Mouse (Mus musculus) hindbrain, embryonic 14.5 days (tissue): ENCODE measurements around the gene Slc22a14. TPM values are rescaled to one million over a fixed set of nuclear protein-coding genes. Genes with fewer than 3 reads are reported as not detected.

ENCODE experiments used
- ATAC-seq: fragments of 200-750 bp; cut with Nextera tagmentation; 2 replicates; pipeline ENCODE4 v1.8.0; 2017; ENCODE audit warnings: moderate number of reproducible peaks, mild to moderate bottlenecking, moderate TSS enrichment, moderate library complexity; ENCODE audit not compliant: low FRiP score
- DNase-seq: peaks from one replicate; pipeline ENCODE4 v3.0.0-alpha.2; 2015; ENCODE audit warnings: low spot score
- H3K27ac ChIP-seq: fragments of 300-500 bp; sonication (generic); 2 replicates; pipeline ENCODE4 v1.5.1; 2014; ENCODE audit warnings: mild to moderate bottlenecking, moderate library complexity
- H3K27me3 ChIP-seq: fragments of 300-500 bp; sonication (generic); 2 replicates; pipeline ENCODE4 v1.6.1; 2014; ENCODE audit warnings: mild to moderate bottlenecking, low read length, mixed read lengths; ENCODE audit not compliant: control insufficient read depth, insufficient read depth
- H3K36me3 ChIP-seq: fragments of 300-500 bp; sonication (generic); replicated peaks from 2 replicates; pipeline ENCODE4 v1.6.1; 2014; ENCODE audit not compliant: control insufficient read depth, insufficient read depth
- H3K4me1 ChIP-seq: fragments of 300-500 bp; sonication (generic); replicated peaks from 2 replicates; pipeline ENCODE4 v1.6.1; 2014; ENCODE audit warnings: antibody characterized with exemption, low read length, mixed read lengths; ENCODE audit not compliant: control insufficient read depth, insufficient read depth
- H3K4me2 ChIP-seq: fragments of 300-500 bp; sonication (generic); replicated peaks from 2 replicates; pipeline ENCODE4 v1.6.1; 2014; ENCODE audit warnings: mild to moderate bottlenecking, moderate library complexity
- H3K4me3 ChIP-seq: fragments of 300-500 bp; sonication (generic); replicated peaks from 2 replicates; pipeline ENCODE4 v1.5.1; 2014; ENCODE audit warnings: mild to moderate bottlenecking, low read length
- H3K9ac ChIP-seq: fragments of 300-500 bp; sonication (generic); 2 replicates; pipeline ENCODE4 v1.6.1; 2014
- H3K9me3 ChIP-seq: fragments of 300-500 bp; sonication (generic); 2 replicates; pipeline ENCODE4 v1.6.1; 2016; ENCODE audit warnings: low read length; ENCODE audit not compliant: control insufficient read depth
- WGBS: fragments of 180-500 bp; shearing (Covaris S2); extraction: QIAGEN DNeasy Blood & Tissue Kit; methylation state at CpG from one replicate; pipeline ENCODE4 v1.1.7; 2014; 5-methylcytosine and 5-hydroxymethylcytosine counted together
- polyA plus RNA-seq: library from polyadenylated mRNA; unstranded; fragments of >200 nt; fragmentation: Nextera tagmentation; extraction: Ambion mirVana; gene quantifications from 2 replicates; pipeline ENCODE4 v1.2.1, GENCODE M21; 2014

The Slc22a14 gene
- polyA plus RNA-seq, 1 experiment from 2014 or later, result not detected

- no peaks in the 10 kb centered on the region for H3K36me3 ChIP-seq
- no peak overlapping the region for H3K4me3 ChIP-seq
- H3K9ac ChIP-seq, result no peak overlapping the region
- H3K27me3 ChIP-seq, result peaks cover 8% of the 10 kb centered on the region
- H3K4me2 ChIP-seq, result no peak overlapping the region
- no peak for DNase-seq
- H3K4me1 ChIP-seq, result peaks cover 6% of the 10 kb centered on the region
- 86% methylated on average over 2 of the region's 2 CpGs for WGBS
- H3K9me3 ChIP-seq, result no peaks in the 10 kb centered on the region
- ATAC-seq, result no peak
- no peak overlapping the region for H3K27ac ChIP-seq
Measured at GRCm38 (mm10) chr9:119334834-119335233, 30.5 kb downstream of the Slc22a14 start.

DNA sequence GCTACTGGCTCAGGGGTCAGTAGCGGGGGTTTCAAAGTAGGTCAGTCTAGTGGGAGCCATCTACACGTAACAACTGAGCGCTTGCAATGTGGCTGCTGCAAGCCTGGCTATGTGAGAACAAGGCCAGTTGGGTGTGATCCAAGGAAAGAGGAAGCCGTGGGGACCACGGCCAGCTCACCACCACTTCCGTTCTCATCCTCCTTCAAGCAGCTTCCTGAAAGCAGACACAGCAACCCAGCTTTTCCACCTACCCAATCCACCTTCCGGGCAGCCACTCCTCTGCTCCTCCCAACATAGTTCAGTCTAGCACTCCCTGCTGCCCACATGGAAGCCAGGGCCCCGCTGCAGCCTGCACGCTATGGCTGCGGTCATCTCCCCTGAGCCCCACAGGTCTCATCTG is 31.0 kb downstream of the Slc22a14 start:
- peaks cover under 1% of the 10 kb centered on the region; the same call in 1 of the 2 replicates for H3K4me1 ChIP-seq
- no peak overlapping the region for H3K4me2 ChIP-seq
- H3K4me3 ChIP-seq, result no peak overlapping the region
- no peaks in the 10 kb centered on the region for H3K9me3 ChIP-seq
- H3K27me3 ChIP-seq, result peaks cover 5% of the 10 kb centered on the region
- H3K9ac ChIP-seq, result no peak overlapping the region
- no peak overlapping the region for H3K27ac ChIP-seq
- DNase-seq (no peak), ATAC-seq (no peak)
- no peaks in the 10 kb centered on the region for H3K36me3 ChIP-seq
- WGBS, result 75% methylated on average over 10 of the region's 10 CpGs

DNA sequence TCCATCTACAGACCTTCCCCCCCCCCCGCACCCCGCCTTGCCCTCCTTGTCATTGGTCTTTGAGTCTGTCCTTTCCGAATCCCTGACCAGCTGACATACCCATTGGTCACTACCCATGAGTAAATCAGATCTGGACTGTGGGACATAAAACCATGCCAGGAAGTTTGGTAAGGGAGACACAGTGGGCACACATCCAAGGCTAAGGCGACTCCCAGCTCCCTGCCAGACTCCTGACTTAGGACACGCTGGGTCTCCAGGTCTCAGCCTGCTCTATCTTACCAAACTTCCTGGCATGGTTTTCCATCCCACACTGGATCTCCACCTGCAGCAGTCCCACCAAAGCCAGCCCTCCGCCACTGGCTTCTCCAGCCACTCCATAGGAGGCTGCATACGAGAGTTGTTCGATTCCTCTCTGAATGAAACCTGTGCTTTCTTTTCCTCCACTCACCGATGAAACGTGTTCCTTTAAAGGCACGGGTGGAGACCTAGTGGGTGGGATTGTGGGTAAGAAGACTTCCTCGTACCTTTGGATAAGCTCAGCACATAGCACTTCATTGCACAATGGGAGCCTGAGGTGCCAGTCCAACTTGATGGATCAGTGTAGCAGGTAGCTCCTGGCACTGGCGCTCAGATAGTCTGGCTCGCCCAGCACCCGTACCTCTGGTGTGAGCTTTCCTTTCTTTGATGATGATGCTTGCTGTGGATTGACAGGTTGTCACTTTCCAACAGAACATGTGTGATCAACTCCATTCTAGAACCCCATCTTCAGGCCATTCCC is 35.0 kb downstream of the Slc22a14 start:
- H3K4me1 ChIP-seq, result no peaks in the 10 kb centered on the region
- no peaks in the 10 kb centered on the region for H3K36me3 ChIP-seq
- no peak overlapping the region for H3K4me2 ChIP-seq
- no peak overlapping the region for H3K27ac ChIP-seq
- no peak for ATAC-seq
- no peak overlapping the region for H3K9ac ChIP-seq
- no peak for DNase-seq
- WGBS, result 93% methylated on average over 15 of the region's 15 CpGs
- H3K9me3 ChIP-seq, result no peaks in the 10 kb centered on the region
- H3K4me3 ChIP-seq, result no peak overlapping the region
- H3K27me3 ChIP-seq, result no peaks in the 10 kb centered on the region

DNA sequence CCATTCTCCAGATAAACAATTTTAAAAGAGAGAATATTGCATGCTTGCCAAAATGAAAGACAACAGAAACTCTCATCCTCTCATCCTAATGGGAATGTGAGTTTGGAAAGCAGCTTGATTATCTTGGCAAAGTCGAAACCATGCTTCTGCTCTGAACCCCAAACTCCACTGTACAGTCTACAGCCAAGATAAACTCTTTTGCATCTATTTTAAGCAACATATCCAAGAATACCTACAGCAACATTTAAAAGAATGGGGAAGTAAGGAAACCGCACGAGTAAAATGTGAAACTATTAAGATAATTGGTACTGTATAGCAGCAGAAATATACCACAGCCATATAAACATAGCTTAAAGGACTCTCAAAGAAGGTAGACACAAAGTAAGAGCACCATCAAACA is 36.9 kb downstream of the Slc22a14 start:
- WGBS, result 86% methylated on average over 3 of the region's 3 CpGs
- no peak overlapping the region for H3K27ac ChIP-seq
- H3K27me3 ChIP-seq, result no peaks in the 10 kb centered on the region
- ATAC-seq, result no peak
- H3K9ac ChIP-seq, result no peak overlapping the region
- H3K4me2 ChIP-seq, result no peak overlapping the region
- H3K4me3 ChIP-seq, result no peak overlapping the region
- no peaks in the 10 kb centered on the region for H3K36me3 ChIP-seq
- no peak for DNase-seq
- H3K4me1 ChIP-seq, result peaks cover 7% of the 10 kb centered on the region; the same call in 1 of the 2 replicates
- no peaks in the 10 kb centered on the region for H3K9me3 ChIP-seq

DNA sequence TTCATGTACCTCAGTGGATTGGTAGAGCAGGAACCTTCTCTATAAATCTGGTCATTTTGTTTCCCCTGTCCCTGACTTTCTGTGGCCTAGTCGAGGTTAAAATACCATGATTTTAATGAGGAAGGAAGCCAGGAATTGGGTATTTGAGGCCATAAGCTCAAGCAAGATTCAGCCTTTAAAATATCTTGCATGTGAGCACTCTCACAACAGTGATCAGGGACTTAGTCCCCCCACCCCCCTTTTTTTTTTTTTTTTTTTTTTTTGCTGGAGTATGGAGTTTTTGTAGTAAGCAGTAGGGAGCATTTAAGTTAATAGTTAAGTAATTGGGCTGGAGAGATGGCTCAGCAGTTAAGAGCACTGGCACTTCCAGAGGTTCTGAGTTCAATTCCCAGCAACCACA is 41.2 kb downstream of the Slc22a14 start:
- Histone ChIP-seq H3K27ac (no peak overlapping the region), H3K4me1 (peaks cover 30% of the 10 kb centered on the region), H3K4me2 (no peak overlapping the region), H3K9me3 (no peaks in the 10 kb centered on the region), H3K9ac (no peak overlapping the region), H3K36me3 (no peaks in the 10 kb centered on the region), H3K27me3 (no peaks in the 10 kb centered on the region), H3K4me3 (no peak overlapping the region)
- DNase-seq, result no peak
- no peak for ATAC-seq
- WGBS, result 89% methylated on average over 1 of the region's 1 CpGs

DNA sequence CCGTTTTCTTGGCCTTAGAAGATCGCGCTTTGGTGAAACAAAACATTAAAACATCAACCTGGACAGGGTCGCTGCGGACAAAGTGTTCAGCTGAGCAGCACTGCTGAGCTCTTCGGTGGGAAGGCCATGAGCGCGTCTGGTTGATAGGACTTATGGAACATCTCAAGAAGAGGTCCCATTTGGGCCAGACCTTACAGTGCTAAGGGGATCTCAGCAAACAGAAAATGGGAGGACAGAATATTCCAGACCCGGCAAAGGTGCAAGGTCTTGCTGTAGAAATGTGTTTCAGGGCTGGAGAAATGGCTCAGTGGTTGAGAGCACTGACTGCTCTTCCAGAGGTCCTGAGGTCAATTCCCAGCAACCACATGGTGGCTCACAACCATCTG is 42.1 kb downstream of the Slc22a14 start:
- H3K36me3 ChIP-seq, result no peaks in the 10 kb centered on the region
- H3K9me3 ChIP-seq, result no peaks in the 10 kb centered on the region
- H3K4me1 ChIP-seq, result peaks cover 30% of the 10 kb centered on the region
- peak overlapping the region; percentile 72 for H3K9ac ChIP-seq
- peak overlapping the region; percentile 94 for H3K27ac ChIP-seq
- no peaks in the 10 kb centered on the region for H3K27me3 ChIP-seq
- peak; percentile 60 for DNase-seq
- H3K4me2 ChIP-seq, result peak overlapping the region; percentile 96
- no peak for ATAC-seq
- WGBS, result 5% methylated on average over 9 of the region's 9 CpGs
- peak overlapping the region; percentile 80 for H3K4me3 ChIP-seq

GRCm38 (mm10) chr9:119322289-119323259 is 42.8 kb downstream of the Slc22a14 start, which contains the start of gene Oxsr1:
Oxsr1 (minus strand) TSS chr9:119322427.
- no peaks in the 10 kb centered on the region for H3K36me3 ChIP-seq
- peak within 1 kb of the TSS; percentile 96 for H3K4me2 ChIP-seq
- WGBS, result under 1% methylated on average over 72 of the region's 76 CpGs
- peak; percentile 98 for ATAC-seq
- peaks cover 30% of the 10 kb centered on the region for H3K4me1 ChIP-seq
- H3K9me3 ChIP-seq, result no peaks in the 10 kb centered on the region
- H3K27me3 ChIP-seq, result no peaks in the 10 kb centered on the region
- H3K9ac ChIP-seq, result peak within 1 kb of the TSS; percentile 72
- peak within 1 kb of the TSS; percentile 94 for H3K27ac ChIP-seq
- DNase-seq, result peak; percentile 98
- H3K4me3 ChIP-seq, result peak within 1 kb of the TSS; percentile 80

DNA sequence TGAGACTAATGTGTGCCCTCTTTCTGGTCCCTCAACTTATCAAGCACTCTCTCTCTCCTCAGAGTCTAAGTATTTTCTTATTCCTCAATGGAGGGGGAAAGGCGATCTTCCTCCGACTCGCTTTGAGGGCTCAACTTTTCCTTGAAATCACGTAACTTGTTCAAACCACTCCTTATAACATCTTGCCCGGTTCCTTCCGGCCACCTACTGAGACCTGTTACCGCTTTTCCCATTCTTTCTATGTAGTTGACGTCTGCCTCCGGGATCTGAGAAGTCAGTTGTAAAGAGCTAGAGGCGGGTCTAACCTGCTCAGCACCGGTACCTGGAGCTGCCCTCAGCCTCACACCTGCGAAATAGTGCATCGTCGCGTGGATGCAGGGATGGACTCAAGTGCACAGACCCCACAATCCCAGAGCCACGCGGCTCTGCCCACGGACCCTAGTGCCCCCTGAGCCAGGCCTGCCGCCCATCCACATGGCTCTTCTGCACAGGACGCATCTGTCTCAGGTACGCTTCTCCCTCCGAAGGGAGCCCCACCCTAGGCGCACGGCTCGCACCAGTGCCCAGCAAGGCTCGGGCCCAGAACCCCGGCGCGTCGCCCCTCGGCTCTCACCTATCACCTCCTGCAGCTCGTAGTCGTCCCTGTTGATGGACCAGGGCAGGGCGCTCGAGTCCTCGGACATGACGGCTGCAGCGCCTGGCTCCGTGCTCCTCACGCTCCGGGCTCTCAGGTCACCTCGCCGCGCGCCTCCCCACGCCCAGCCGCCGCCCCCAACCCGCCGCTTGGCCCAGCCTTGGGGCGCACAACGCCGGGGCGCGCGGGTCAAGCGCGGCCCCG is 43.7 kb downstream of the Slc22a14 start:
- Histone ChIP-seq H3K9ac (peak overlapping the region; percentile 72), H3K27ac (peak overlapping the region; percentile 94), H3K4me3 (peak overlapping the region; percentile 80), H3K27me3 (no peaks in the 10 kb centered on the region), H3K4me2 (peak overlapping the region; percentile 96), H3K4me1 (peaks cover 30% of the 10 kb centered on the region), H3K36me3 (no peaks in the 10 kb centered on the region), H3K9me3 (no peaks in the 10 kb centered on the region)
- ATAC-seq (peak; percentile 19; the same call in 1 of the 2 replicates), DNase-seq (no peak)
- under 1% methylated on average over 59 of the region's 59 CpGs for WGBS
